Comparison of ENCODE assay signal across 8 mouse cellular contexts in the genomic region with DNA sequence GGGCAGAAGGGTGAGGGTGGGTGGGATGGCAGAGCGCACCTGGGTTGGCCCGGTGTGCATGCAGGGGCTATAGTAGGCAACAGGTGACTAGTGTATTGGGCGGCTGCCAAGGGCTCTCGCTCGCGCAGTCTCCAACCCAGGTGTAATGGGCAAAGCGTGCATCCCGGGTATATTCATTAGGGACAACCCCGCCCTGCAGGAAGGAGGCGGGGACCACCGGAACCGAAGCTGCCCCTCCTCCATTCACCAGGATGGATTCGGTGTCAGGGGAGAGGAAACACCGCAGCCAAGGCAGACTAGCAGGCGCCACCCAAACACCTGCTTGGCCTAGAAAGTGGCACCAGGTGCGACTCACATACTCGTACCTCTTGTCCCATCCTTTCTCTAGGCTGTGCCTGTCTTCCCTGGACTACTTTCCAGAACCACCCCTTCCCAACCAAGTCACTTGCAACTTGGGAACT. TPM values are rescaled to one million over a fixed set of nuclear protein-coding genes. Genes with fewer than 3 reads are reported as not detected.
DNase-seq lines count a peak whose midpoint lies in the region; ATAC-seq and TF ChIP-seq lines count a peak whose summit lies in the region.

No protein-coding gene starts in this region.

- H3K9me3 ChIP-seq in hindbrain, embryonic 11.5 days (ENCODE audit: control insufficient read depth, low read length), result no peaks in the 10 kb centered on the region
- H3K9me3 ChIP-seq in midbrain, embryonic 10.5 days (replicated peaks), result no peaks in the 10 kb centered on the region

- ATAC-seq in hindbrain, embryonic 11.5 days (ENCODE audit: low FRiP score), result peak; percentile 6; the same call in 1 of the 2 replicates
- ATAC-seq in erythroid progenitor cell, adult 5-6 weeks (replicated peaks; ENCODE audit: low FRiP score, poor library complexity, severe bottlenecking), result no peak

- H3K9ac ChIP-seq in hindbrain, embryonic 11.5 days (ENCODE audit: low read depth, low read length), result 0 out of 2 replicates have a peak overlapping the region, but pooled peaks have one; percentile 23

- no peak overlapping the region for H3K4me3 ChIP-seq in embryonic fibroblast, embryonic 13.5 days (ENCODE audit: insufficient read depth, low read length)
- H3K4me3 ChIP-seq in hindbrain, embryonic 11.5 days (ENCODE audit: low read depth, low read length), result peak overlapping the region; percentile 33
- H3K4me3 ChIP-seq in midbrain, embryonic 10.5 days, result peak overlapping the region; percentile 83

- H3K27me3 ChIP-seq in hindbrain, embryonic 11.5 days (ENCODE audit: control insufficient read depth, insufficient read depth, low read length), result no peaks in the 10 kb centered on the region
- H3K27me3 ChIP-seq in midbrain, embryonic 10.5 days (ENCODE audit: low read depth, poor library complexity, severe bottlenecking), result peaks cover 11% of the 10 kb centered on the region

- intact Hi-C loops in left cerebral cortex, postnatal 4 days (cut with DNase I), result loop anchor here (2.0 to 10.0 kb wide), 5 partner anchors 402 to 1184 kb away; no protein-coding TSS in a partner anchor

- no peak overlapping the region for H3K27ac ChIP-seq in embryonic fibroblast, embryonic 13.5 days (ENCODE audit: insufficient read depth, low read length)
- H3K27ac ChIP-seq in hindbrain, embryonic 11.5 days (ENCODE audit: low read depth, low read length), result 0 out of 2 replicates have a peak overlapping the region, but pooled peaks have one; percentile 30
- H3K27ac ChIP-seq in midbrain, embryonic 10.5 days (replicated peaks), result peak overlapping the region; percentile 76

- no peaks in the 10 kb centered on the region for H3K4me1 ChIP-seq in embryonic fibroblast, embryonic 13.5 days (ENCODE audit: control insufficient read depth, insufficient read depth, low read length)
- 0 out of 2 replicates have a peak, but pooled peaks cover 10% of the 10 kb centered on the region for H3K4me1 ChIP-seq in hindbrain, embryonic 11.5 days (replicated peaks; ENCODE audit: control insufficient read depth, insufficient read depth, low read length)
- H3K4me1 ChIP-seq in midbrain, embryonic 10.5 days, result peaks cover 33% of the 10 kb centered on the region

- peak; percentile 64 for DNase-seq in ES-CJ7 (ENCODE audit: low read depth, low spot score)
- peak; percentile 86 for DNase-seq in adrenal gland, postnatal 14 days
- peak; percentile 69 for DNase-seq in hindbrain, embryonic 11.5 days (ENCODE audit: low spot score)
- peak; percentile 55 for DNase-seq in left cerebral cortex, postnatal 4 days
- DNase-seq in midbrain, embryonic 10.5 days (ENCODE audit: low spot score), result peak; percentile 69
- DNase-seq in testis, postnatal 14 days (ENCODE audit: low spot score), result peak; percentile 53

- 3% methylated on average over 17 of the region's 17 CpGs for WGBS in hindbrain, embryonic 11.5 days
- WGBS in midbrain, embryonic 10.5 days, result 2% methylated on average over 17 of the region's 17 CpGs

- 0 out of 2 replicates have a peak, but pooled peaks have one; percentile 16 for TF ChIP-seq POLR2A in embryonic fibroblast, embryonic 13.5 days (IDR thresholded peaks at IDR 0.05; ENCODE audit: low read depth, low read length)

- no peak for TF ChIP-seq CTCF in embryonic fibroblast, embryonic 13.5 days (IDR thresholded peaks at IDR 0.05; ENCODE audit: borderline replicate concordance, insufficient read depth, low read length)

- no peaks in the 10 kb centered on the region for H3K36me3 ChIP-seq in hindbrain, embryonic 11.5 days (ENCODE audit: control insufficient read depth, insufficient read depth, low read length)
- H3K36me3 ChIP-seq in midbrain, embryonic 10.5 days, result peaks cover 9% of the 10 kb centered on the region; the same call in 1 of the 2 replicates

- peak overlapping the region; percentile 63 for H3K4me2 ChIP-seq in hindbrain, embryonic 11.5 days (replicated peaks; ENCODE audit: low read depth, low read length)

RNA-seq across cellular contexts. Expression of a gene that starts 4.2 kb away (rescaled TPM):
- total RNA-seq in adrenal gland, postnatal 14 days (2021), result 359 and 395 TPM in 2 replicates
- polyA plus RNA-seq in embryonic fibroblast, embryonic 13.5 days (2011; ENCODE audit: insufficient read length, low read depth, missing spikeins), result 40.5 and 73.0 TPM in 2 replicates
- 394 and 397 TPM in 2 replicates for polyA plus RNA-seq in hindbrain, embryonic 11.5 days (2014; fragmentation: Nextera tagmentation; extraction: Ambion mirVana)
- 100 to 1,000 TPM; 174 to 182 TPM for total RNA-seq in left cerebral cortex, postnatal 4 days (2021)
- polyA plus RNA-seq in midbrain, embryonic 10.5 days (2016; fragmentation: Nextera tagmentation; extraction: Ambion mirVana), result 303 and 332 TPM in 2 replicates
- total RNA-seq in erythroid progenitor cell, adult 5-6 weeks (2015; ENCODE audit: low replicate concordance), result 37.5 and 40.7 TPM in 2 replicates
- 10.3 and 13.1 TPM in 2 replicates for total RNA-seq in erythroid progenitor cell, adult 5-6 weeks (2017; ENCODE audit: low replicate concordance)
